Mouse (Mus musculus) cerebral cortex, adult 2 months (tissue): ENCODE data around the gene Olfr1391.

Experiments
- WGBS: fragments of 180-500 bp; shearing (Covaris S2); methylation state at CpG from one replicate; pipeline ENCODE4 v1.1.7; 2018; 5-methylcytosine and 5-hydroxymethylcytosine counted together

Olfr1391 gene

GRCm38 (mm10) chr11:49322442-49322841 lies at the start of gene Olfr1391:
Olfr1391 (plus strand) TSS chr11:49322742.
- WGBS = 86% methylated on average over 2 of the region's 2 CpGs

- 82% methylated on average over 11 of the region's 11 CpGs for WGBS
These were observed 48.6 kb upstream of the Olfr1391 start for GRCm38 (mm10) chr11:49273834-49274519.

GRCm38 (mm10) chr11:49278222-49278621 lies 44.3 kb upstream of the Olfr1391 start, which contains the start of gene Olfr1393:
Olfr1393 (plus strand) TSS chr11:49278304.
- WGBS = 84% methylated on average over 3 of the region's 3 CpGs

GRCm38 (mm10) chr11:49284982-49285381 lies 37.6 kb upstream of the Olfr1391 start, which contains the start of gene Olfr1392:
Olfr1392 (plus strand) TSS chr11:49285282.
- WGBS = 55% methylated on average over 1 of the region's 1 CpGs

- 50% methylated on average over 2 of the region's 2 CpGs for WGBS
These were observed 35.3 kb upstream of the Olfr1391 start for GRCm38 (mm10) chr11:49287251-49287650.

- 30% methylated on average over 3 of the region's 3 CpGs for WGBS
These were observed 29.8 kb upstream of the Olfr1391 start for GRCm38 (mm10) chr11:49292777-49293176.

GRCm38 (mm10) chr11:49304441-49304840 lies 18.1 kb upstream of the Olfr1391 start, which contains the start of gene Olfr10:
Olfr10 (plus strand) TSS chr11:49304741.

GRCm38 (mm10) chr11:49308547-49308946 lies 14.0 kb upstream of the Olfr1391 start:
- 87% methylated on average over 5 of the region's 5 CpGs for WGBS

GRCm38 (mm10) chr11:49326726-49327125 lies 4.2 kb downstream of the Olfr1391 start:
- 66% methylated on average over 3 of the region's 3 CpGs for WGBS

- WGBS = 38% methylated on average over 1 of the region's 1 CpGs
These were observed 7.1 kb downstream of the Olfr1391 start for GRCm38 (mm10) chr11:49329686-49330085.

GRCm38 (mm10) chr11:49334888-49335287 lies 12.3 kb downstream of the Olfr1391 start, which contains the start of gene Olfr1390:
Olfr1390 (plus strand) TSS chr11:49335188.
- whole genome bisulfite sequencing = 81% methylated on average over 1 of the region's 1 CpGs

- WGBS = 57% methylated on average over 4 of the region's 4 CpGs
These were observed 14.7 kb downstream of the Olfr1391 start for GRCm38 (mm10) chr11:49337150-49337832.
